Mouse (Mus musculus): ENCODE results near the gene 1110012L19Rik. TPM values are rescaled to one million over a fixed set of nuclear protein-coding genes. Genes with fewer than 3 reads are reported as not detected.

The 1110012L19Rik gene
- 35.7 TPM for polyA plus RNA-seq (2017; shearing (Covaris generic))

DNA sequence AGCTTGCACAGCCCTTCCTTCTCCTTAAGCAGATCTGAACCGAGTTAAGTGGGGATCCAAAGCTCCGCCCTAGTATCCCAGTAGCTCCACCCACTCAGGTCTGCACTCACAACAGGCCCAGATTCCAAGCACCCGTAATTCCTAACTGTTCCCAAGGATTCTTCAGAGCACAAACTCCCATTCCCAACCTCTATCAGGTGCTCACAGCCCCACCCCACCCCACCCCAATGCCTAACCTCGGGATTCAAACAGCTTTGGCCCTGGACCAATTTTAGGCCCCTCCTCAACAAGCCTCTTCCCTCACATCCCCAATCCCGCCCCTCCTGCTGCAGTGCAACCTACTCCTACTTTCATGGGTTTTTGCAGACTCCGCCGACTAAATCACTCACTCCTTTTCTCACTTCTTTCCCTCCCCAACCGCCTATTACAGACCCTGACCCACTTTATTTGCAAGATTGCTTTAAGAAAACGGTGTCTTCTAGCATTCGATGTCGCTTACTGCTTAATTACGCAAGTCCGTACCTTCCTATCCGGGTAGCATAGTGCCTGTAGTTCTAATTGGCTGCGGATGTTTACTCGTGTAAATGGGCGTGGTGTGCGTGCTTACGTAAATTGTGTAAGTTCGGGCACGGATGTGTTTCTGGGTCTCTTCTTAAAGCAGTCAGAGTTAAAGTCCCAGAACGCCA, at the start of gene 1110012L19Rik:
1110012L19Rik (plus strand) TSS at position 602 of the 686 bp plus-strand sequence.

DNA sequence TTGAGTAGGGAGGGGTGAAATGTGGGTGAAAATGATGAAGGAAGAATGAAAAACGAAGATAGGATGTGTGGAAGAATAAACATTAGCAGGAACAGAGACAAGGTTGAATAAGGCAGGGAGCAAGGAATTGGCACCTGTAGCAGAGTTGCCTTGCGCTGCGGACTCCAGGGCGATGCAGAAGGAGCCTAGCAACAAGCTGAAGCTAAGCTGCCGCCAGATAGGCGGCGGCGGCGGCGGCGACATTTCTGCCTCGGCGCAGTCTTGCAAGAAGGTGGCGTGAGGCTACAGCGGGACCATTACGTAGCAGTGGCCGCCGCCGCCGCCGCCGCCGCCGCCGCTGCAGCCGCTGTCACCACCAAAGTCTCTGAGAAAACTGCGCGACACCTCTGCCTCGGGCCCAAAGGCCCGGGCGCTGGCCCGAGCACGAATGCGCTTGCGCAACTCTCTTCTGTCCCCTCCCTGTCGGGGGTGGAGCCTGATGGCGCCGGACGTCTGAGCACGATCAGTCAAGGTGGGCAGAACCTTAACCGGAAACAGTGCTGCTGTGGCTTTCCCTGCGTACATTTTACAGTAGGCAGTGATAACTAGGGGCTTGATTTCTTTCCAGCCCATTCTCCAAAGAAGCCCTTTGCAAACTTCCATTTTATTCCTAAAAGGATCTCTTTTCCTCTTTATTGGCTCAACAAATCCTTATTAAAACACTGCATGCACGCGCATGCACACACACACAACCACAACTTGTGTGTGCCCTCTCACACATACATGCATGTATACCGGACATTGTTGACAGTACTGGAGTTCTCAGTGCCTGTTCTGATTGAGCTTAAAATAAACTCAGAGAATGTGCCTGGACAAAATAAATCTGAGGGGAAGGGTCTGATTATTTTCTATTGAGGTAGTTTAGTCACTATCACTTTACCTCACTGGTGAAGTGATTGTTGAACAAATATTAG, 20.7 kb upstream of the 1110012L19Rik start, which contains the start of gene Ids:
Ids (minus strand) TSS at position 424 of the 953 bp plus-strand sequence.

Other genes with a start within 250 kb of the 1110012L19Rik start
- gene Ids, start 20.8 kb upstream of the 1110012L19Rik start, polyA plus RNA-seq (2017; shearing (Covaris generic)): 34.9 TPM
- 41.9 TPM for gene Tmem185a, start 91.3 kb downstream of the 1110012L19Rik start, polyA plus RNA-seq (2017; shearing (Covaris generic))

Data from CD4-positive, CD25-positive, alpha-beta regulatory T cell, adult 9 weeks (primary cell).